Comparison of ENCODE assay signal across 19 mouse cellular contexts in genomic region chr17:67171353-67171752, GRCm38 (mm10).
A peak's percentile ranks its signal among the peaks of the same experiment; 100 is the strongest.
DNase-seq lines count a peak whose midpoint lies in the region; TF ChIP-seq lines count a peak whose summit lies in the region.
"Had no signal": no experiment of that assay in that cellular context is flagged by ENCODE, and none has a peak within 500 bp of the region (broad histone marks: within the 10 kb centered on the region; RNA-seq: fewer than 3 reads in every experiment).

No protein-coding gene starts in this region.

- peak overlapping the region; percentile 65 for H3K4me2 ChIP-seq in myocyte (ENCODE audit: low read depth)
- H3K4me2 ChIP-seq: hindbrain, embryonic 14.5 days; limb, embryonic 15.5 days; liver, embryonic 13.5 days; midbrain, embryonic 13.5 days; neural tube, embryonic 15.5 days; stomach, embryonic 15.5 days had no signal

- H3ac ChIP-seq in myocyte (ENCODE audit: control insufficient read depth, insufficient read length), result no peak overlapping the region

- H3K27me3 ChIP-seq in myocyte (ENCODE audit: control insufficient read depth, insufficient read depth, insufficient read length), result no peaks in the 10 kb centered on the region
- H3K27me3 ChIP-seq: limb, embryonic 15.5 days; liver, embryonic 13.5 days; megakaryocyte, embryonic 14.5 days; midbrain, embryonic 13.5 days; neural tube, embryonic 15.5 days; stomach, embryonic 15.5 days had no signal

- peak; percentile 39 for DNase-seq in gastrocnemius, adult 18-20 months (ENCODE audit: low spot score)
- no peak for DNase-seq in gastrocnemius, adult 8-10 months (ENCODE audit: low spot score in 2 of 2)
- peak; percentile 56 for DNase-seq in heart, adult 8-10 months (ENCODE audit: low spot score)
- DNase-seq in heart, postnatal 4 days, result no peak
- DNase-seq in NIH3T3 (ENCODE audit: low read depth), result peak; percentile 14
- DNase-seq in urinary bladder, adult 2 months (ENCODE audit: low spot score), result no peak
- no peak for DNase-seq in right cerebral cortex, adult 18-20 months
- DNase-seq: cerebellum, adult 8-10 months; cerebellum, postnatal 25 days; liver, embryonic 13.5 days; lung, adult 18-20 months had no signal

- no peak for TF ChIP-seq POLR2A in myocyte (IDR thresholded peaks at IDR 0.05; ENCODE audit: insufficient read length, low read depth)

- no peaks in the 10 kb centered on the region for H3K36me3 ChIP-seq in myocyte (ENCODE audit: control insufficient read depth, insufficient read depth)
- H3K36me3 ChIP-seq: limb, embryonic 10.5 days; limb, embryonic 15.5 days; liver, embryonic 13.5 days; midbrain, embryonic 13.5 days; neural tube, embryonic 15.5 days; stomach, embryonic 15.5 days had no signal

- no peaks in the 10 kb centered on the region for H3K79me2 ChIP-seq in myocyte (ENCODE audit: control insufficient read depth, insufficient read depth)

- no peak overlapping the region for H3K4me3 ChIP-seq in myocyte
- H3K4me3 ChIP-seq: limb, embryonic 10.5 days; limb, embryonic 15.5 days; liver, embryonic 13.5 days; megakaryocyte, embryonic 14.5 days; midbrain, embryonic 13.5 days; neural tube, embryonic 15.5 days; stomach, embryonic 15.5 days had no signal

TF ChIP-seq in myocyte, 11 proteins besides CTCF, POLR2A, EP300 and RAD21:
- TF ChIP-seq TCF12 (IDR thresholded peaks at IDR 0.05; ENCODE audit: insufficient read depth, poor library complexity, severe bottlenecking) (peak; percentile 61), CEBPB (IDR thresholded peaks at IDR 0.05; ENCODE audit: insufficient read depth, poor library complexity, severe bottlenecking) (no peak), REST (IDR thresholded peaks at IDR 0.05; ENCODE audit: insufficient read depth, insufficient read length) (no peak), POLR2AphosphoS2 (IDR thresholded peaks at IDR 0.05; ENCODE audit: insufficient read length, low read depth) (no peak), USF1 (IDR thresholded peaks at IDR 0.05; ENCODE audit: low read depth) (peak; percentile 63), MAX (IDR thresholded peaks at IDR 0.05; ENCODE audit: low read depth) (no peak), MYOD1 (IDR thresholded peaks at IDR 0.05; ENCODE audit: control insufficient read depth in 1 of 3, insufficient read length in 2 of 3, low read depth in 2 of 3) (peak; percentile 57 to 94 (median 68)), E2F4 (IDR thresholded peaks at IDR 0.05; ENCODE audit: insufficient read depth) (no peak), MYOG (IDR thresholded peaks at IDR 0.05; ENCODE audit: control insufficient read depth in 1 of 3, insufficient read depth in 1 of 3, insufficient read length in 2 of 3, low read depth in 2 of 3) (peak in 2 of 3 experiments; percentile 71 to 74)

Comparison
In these comparisons a context has a peak if more than half of its experiments do, and no peak if none do; other contexts are left out.
1. DNase-seq: peak in gastrocnemius, adult 18-20 months (single experiment), heart, adult 8-10 months (single experiment) and NIH3T3 (single experiment); none in gastrocnemius, adult 8-10 months (0 of 2), heart, postnatal 4 days (single experiment), urinary bladder, adult 2 months (single experiment) and right cerebral cortex, adult 18-20 months (single experiment).